Mouse (Mus musculus): ENCODE measurements around the gene Cd81. TPM values are rescaled to one million over a fixed set of nuclear protein-coding genes. Genes with fewer than 3 reads are reported as not detected.
A peak's percentile ranks its signal among the peaks of the same experiment; 100 is the strongest.

The Cd81 gene
- polyA plus RNA-seq, 1 experiment, result 227 TPM

DNA sequence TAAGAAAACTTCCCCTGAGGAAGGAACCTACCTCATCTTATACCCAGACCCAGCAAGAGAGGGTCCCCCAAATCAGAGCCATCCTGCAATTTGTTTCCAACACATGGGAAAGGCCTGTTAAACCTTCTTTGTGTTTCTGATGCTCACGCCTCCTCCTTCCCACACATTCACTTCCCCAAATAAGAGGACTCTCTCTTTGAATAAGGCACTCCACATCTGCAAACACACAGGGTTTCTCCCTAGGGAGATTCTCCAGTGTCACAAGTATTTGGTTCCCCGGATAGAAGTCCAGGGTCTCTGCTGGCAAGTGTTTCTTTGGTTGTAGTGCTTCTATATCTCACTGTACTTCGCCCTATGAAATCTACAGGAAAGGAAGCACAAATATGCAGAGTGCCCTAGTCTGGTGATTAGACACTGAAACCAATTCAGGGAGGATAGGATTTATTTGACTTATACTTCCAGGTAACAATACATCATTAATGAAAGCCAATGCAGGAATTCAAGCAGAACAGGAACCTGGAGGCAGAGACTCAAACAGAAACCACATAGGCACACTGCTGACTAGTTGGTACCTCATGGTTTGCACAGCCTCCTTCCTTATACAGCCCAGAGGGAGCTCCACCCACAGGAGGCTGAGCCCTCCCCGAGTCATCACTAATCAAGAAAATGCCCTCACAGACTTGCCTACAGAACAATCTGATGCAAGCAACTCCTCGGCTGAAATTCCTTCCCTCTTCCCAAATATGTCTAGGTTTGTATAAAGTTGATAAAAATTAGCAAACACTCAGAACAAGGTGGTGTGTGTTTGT is 31.0 kb upstream of the Cd81 start:
- Histone ChIP-seq H3K27me3 (ENCODE audit: control insufficient read depth, insufficient read depth, low read length) (no peaks in the 10 kb centered on the region), H3K4me3 (ENCODE audit: low read depth, low read length) (no peak overlapping the region), H3K27ac (ENCODE audit: insufficient read depth, low read depth, low read length) (peak overlapping the region; percentile 31; the same call in 1 of the 2 replicates), H3K36me3 (ENCODE audit: control insufficient read depth, insufficient read depth, low read length) (no peaks in the 10 kb centered on the region), H3K4me1 (ENCODE audit: control insufficient read depth, insufficient read depth, insufficient read length, low read length) (no peaks in the 10 kb centered on the region; the same call in 1 of the 2 replicates)
- TF ChIP-seq CTCF (IDR thresholded peaks at IDR 0.05; ENCODE audit: extremely low read depth, insufficient read length, insufficient replicate concordance, low read depth, low read length) (no peak), POLR2A (IDR thresholded peaks at IDR 0.05; ENCODE audit: low read depth, low read length) (no peak)
- WGBS, result 33% methylated on average over 5 of the region's 5 CpGs

DNA sequence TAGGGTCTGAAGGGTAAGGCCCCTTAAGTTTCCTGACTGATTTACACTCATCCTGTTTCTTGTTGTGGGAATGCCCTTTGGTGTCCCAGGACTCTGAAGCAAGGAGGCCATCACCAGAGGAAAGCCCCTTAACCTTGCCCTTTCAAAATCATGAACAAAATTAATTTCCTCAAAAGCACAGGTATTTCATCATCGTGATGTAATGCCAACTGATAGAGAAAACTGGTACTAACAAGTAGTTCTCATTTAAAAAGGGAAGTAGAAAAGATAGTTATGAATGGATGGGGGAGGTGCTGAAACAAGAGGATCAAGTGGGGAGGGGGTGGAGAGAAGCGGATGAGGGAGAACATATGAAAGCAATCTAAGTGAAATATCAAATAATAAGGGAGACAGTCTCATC is 29.0 kb upstream of the Cd81 start:
- H3K36me3 ChIP-seq (ENCODE audit: control insufficient read depth, insufficient read depth, low read length), result no peaks in the 10 kb centered on the region
- 91% methylated on average over 2 of the region's 2 CpGs for WGBS
- H3K4me1 ChIP-seq (ENCODE audit: control insufficient read depth, insufficient read depth, insufficient read length, low read length), result no peaks in the 10 kb centered on the region; the same call in 1 of the 2 replicates
- no peak for TF ChIP-seq CTCF (IDR thresholded peaks at IDR 0.05; ENCODE audit: extremely low read depth, insufficient read length, insufficient replicate concordance, low read depth, low read length)
- no peak for TF ChIP-seq POLR2A (IDR thresholded peaks at IDR 0.05; ENCODE audit: low read depth, low read length)
- H3K4me3 ChIP-seq (ENCODE audit: low read depth, low read length), result no peak overlapping the region
- no peak overlapping the region for H3K27ac ChIP-seq (ENCODE audit: insufficient read depth, low read depth, low read length)
- no peaks in the 10 kb centered on the region for H3K27me3 ChIP-seq (ENCODE audit: control insufficient read depth, insufficient read depth, low read length)

DNA sequence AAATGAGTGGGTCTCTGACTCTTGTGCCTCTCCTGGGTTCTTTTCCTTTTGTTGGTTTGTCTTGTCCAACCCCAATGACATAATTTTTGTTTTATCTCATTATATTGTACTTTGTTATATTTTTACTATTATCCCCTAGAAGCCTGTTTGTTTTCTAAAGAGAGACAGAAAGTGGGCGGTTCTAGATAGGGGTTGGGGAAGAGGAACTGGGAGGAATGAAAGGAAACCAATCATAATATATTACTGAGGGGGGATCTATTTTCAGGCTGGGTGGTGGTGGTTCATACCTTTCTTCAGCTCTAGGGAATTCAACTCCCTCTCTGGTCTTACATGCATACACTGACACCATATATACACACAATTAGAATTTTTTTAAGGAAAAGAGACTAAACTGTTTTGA is 28.2 kb upstream of the Cd81 start:
- 92% methylated on average over 1 of the region's 1 CpGs for WGBS
- H3K4me3 ChIP-seq (ENCODE audit: low read depth, low read length), result no peak overlapping the region
- H3K27me3 ChIP-seq (ENCODE audit: control insufficient read depth, insufficient read depth, low read length), result no peaks in the 10 kb centered on the region
- H3K4me1 ChIP-seq (ENCODE audit: control insufficient read depth, insufficient read depth, insufficient read length, low read length), result no peaks in the 10 kb centered on the region; the same call in 1 of the 2 replicates
- H3K27ac ChIP-seq (ENCODE audit: insufficient read depth, low read depth, low read length), result no peak overlapping the region
- no peaks in the 10 kb centered on the region for H3K36me3 ChIP-seq (ENCODE audit: control insufficient read depth, insufficient read depth, low read length)
- TF ChIP-seq CTCF (IDR thresholded peaks at IDR 0.05; ENCODE audit: extremely low read depth, insufficient read length, insufficient replicate concordance, low read depth, low read length) (no peak), POLR2A (IDR thresholded peaks at IDR 0.05; ENCODE audit: low read depth, low read length) (no peak)

DNA sequence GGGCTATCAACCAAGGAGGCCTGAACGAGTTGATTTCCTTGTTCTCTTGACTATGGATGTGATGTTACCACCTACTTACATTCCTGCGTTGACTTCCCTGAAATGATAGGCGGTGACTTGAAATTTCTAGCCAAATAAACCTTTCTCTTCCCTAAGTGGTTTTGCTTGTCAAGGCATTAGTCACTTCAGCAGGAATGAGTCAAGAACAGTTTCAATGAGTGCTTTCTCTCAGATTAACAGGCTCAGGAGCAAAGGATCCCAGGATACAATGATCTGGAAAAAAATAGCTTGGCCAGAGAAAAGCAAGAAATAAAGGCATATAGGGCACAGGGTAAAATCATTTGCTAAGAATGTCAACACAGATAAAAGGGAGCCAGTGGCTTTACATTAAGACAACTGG is 27.0 kb upstream of the Cd81 start:
- Histone ChIP-seq H3K27ac (ENCODE audit: insufficient read depth, low read depth, low read length) (no peak overlapping the region), H3K36me3 (ENCODE audit: control insufficient read depth, insufficient read depth, low read length) (no peaks in the 10 kb centered on the region), H3K4me3 (ENCODE audit: low read depth, low read length) (no peak overlapping the region), H3K27me3 (ENCODE audit: control insufficient read depth, insufficient read depth, low read length) (no peaks in the 10 kb centered on the region), H3K4me1 (ENCODE audit: control insufficient read depth, insufficient read depth, insufficient read length, low read length) (no peaks in the 10 kb centered on the region; the same call in 1 of the 2 replicates)
- TF ChIP-seq CTCF (IDR thresholded peaks at IDR 0.05; ENCODE audit: extremely low read depth, insufficient read length, insufficient replicate concordance, low read depth, low read length), result no peak
- no peak for TF ChIP-seq POLR2A (IDR thresholded peaks at IDR 0.05; ENCODE audit: low read depth, low read length)
- 87% methylated on average over 3 of the region's 3 CpGs for WGBS

DNA sequence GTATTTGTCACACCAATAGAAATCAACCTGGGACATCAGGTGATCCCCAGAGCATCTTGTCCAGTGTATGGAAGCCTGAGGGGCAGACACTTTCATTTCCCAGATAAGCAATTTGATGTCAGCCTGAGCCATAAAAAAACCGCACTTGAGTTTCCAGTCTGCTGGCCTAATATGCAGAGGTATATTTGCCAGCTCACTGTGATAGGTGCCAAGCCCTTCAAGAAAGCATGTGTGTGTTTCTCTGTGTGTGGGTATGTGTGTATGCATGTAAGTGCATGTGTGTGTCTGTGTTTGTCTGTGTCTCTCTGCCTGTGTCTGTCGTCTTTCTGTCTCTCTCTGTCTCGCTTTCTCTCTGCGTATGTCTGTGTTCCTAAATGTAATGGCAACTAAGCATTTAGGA is 25.3 kb upstream of the Cd81 start:
- Histone ChIP-seq H3K27ac (ENCODE audit: insufficient read depth, low read depth, low read length) (no peak overlapping the region), H3K27me3 (ENCODE audit: control insufficient read depth, insufficient read depth, low read length) (no peaks in the 10 kb centered on the region), H3K4me1 (ENCODE audit: control insufficient read depth, insufficient read depth, insufficient read length, low read length) (no peaks in the 10 kb centered on the region), H3K36me3 (ENCODE audit: control insufficient read depth, insufficient read depth, low read length) (no peaks in the 10 kb centered on the region), H3K4me3 (ENCODE audit: low read depth, low read length) (no peak overlapping the region)
- TF ChIP-seq CTCF (IDR thresholded peaks at IDR 0.05; ENCODE audit: extremely low read depth, insufficient read length, insufficient replicate concordance, low read depth, low read length) (no peak), POLR2A (IDR thresholded peaks at IDR 0.05; ENCODE audit: low read depth, low read length) (no peak)
- 90% methylated on average over 4 of the region's 4 CpGs for WGBS

DNA sequence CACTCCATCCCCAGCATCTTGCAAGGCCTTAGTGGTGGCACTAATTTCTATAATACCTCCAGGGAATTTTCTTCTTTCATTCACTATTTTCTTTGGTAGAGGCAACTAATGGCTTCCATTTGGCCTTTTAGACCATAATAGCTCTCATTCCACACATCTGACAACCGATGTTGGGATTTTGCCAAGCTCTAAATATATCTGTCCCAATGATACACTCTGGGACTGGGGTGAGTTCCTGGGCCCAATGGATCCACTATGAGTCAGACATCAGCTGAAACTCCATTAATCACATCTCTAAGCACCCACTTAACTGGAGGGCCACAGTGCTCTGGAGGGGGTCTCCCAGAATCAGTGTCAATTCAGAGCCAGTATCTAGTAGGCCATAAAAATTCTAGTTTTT is 20.7 kb upstream of the Cd81 start:
- H3K4me3 ChIP-seq (ENCODE audit: low read depth, low read length), result no peak overlapping the region
- no peak for TF ChIP-seq POLR2A (IDR thresholded peaks at IDR 0.05; ENCODE audit: low read depth, low read length)
- TF ChIP-seq CTCF (IDR thresholded peaks at IDR 0.05; ENCODE audit: extremely low read depth, insufficient read length, insufficient replicate concordance, low read depth, low read length), result no peak
- H3K4me1 ChIP-seq (ENCODE audit: control insufficient read depth, insufficient read depth, insufficient read length, low read length), result no peaks in the 10 kb centered on the region
- no peaks in the 10 kb centered on the region for H3K36me3 ChIP-seq (ENCODE audit: control insufficient read depth, insufficient read depth, low read length)
- 60% methylated on average over 1 of the region's 1 CpGs for WGBS
- no peak overlapping the region for H3K27ac ChIP-seq (ENCODE audit: insufficient read depth, low read depth, low read length)
- 0 out of 2 replicates have a peak, but pooled peaks cover 4% of the 10 kb centered on the region for H3K27me3 ChIP-seq (ENCODE audit: control insufficient read depth, insufficient read depth, low read length)

DNA sequence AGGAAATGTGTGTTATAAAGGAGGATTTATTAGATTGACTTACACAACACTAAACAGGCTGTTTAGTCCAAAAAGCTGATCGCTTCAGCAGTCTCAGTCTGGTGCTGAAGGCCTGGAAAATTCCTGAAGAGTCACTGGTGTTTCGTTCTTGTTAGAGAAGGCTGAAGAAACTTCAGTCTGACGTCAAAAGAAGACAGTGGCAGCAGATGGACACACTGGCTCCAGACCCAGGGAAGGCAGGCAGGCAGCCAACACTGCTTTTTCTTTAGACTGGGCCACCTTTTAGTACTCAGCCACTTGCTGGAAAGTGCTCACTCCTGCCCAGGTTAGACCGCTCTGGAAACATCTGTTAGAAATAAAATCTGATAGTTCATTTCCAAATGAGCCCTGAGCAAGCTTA is 19.0 kb upstream of the Cd81 start:
- Histone ChIP-seq H3K4me3 (ENCODE audit: low read depth, low read length) (no peak overlapping the region), H3K27me3 (ENCODE audit: control insufficient read depth, insufficient read depth, low read length) (0 out of 2 replicates have a peak, but pooled peaks cover 4% of the 10 kb centered on the region), H3K4me1 (ENCODE audit: control insufficient read depth, insufficient read depth, insufficient read length, low read length) (no peaks in the 10 kb centered on the region), H3K36me3 (ENCODE audit: control insufficient read depth, insufficient read depth, low read length) (no peaks in the 10 kb centered on the region), H3K27ac (ENCODE audit: insufficient read depth, low read depth, low read length) (no peak overlapping the region)
- WGBS, result 90% methylated on average over 4 of the region's 4 CpGs
- TF ChIP-seq CTCF (IDR thresholded peaks at IDR 0.05; ENCODE audit: extremely low read depth, insufficient read length, insufficient replicate concordance, low read depth, low read length) (no peak), POLR2A (IDR thresholded peaks at IDR 0.05; ENCODE audit: low read depth, low read length) (no peak)

All from small intestine, adult 2 months (tissue).